Mouse (Mus musculus): ENCODE results near the gene Frs2.

DNA sequence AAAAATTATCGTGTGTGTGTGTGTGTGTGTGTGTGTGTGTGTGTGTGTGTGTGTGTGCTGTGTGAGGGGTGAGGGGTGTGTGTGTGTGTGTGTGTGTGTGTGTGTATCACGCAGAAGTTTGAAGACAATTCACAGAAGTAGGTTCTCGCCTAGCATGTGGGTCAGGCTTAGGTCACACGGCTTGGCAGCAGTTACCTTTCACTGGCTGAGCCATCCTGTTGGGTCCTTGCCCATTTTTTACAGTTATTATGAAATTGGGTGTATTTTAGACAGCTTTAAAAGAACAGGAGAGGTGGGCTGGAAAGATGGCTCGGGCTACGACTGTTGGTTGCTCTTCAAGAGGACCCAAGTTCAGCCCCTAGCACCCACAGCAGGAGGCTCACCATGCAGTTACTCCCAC is 18.3 kb downstream of the Frs2 start:
- no peak for TF ChIP-seq CTCF (IDR thresholded peaks at IDR 0.05; ENCODE audit: borderline replicate concordance, extremely low read depth, insufficient read depth, insufficient read length)
- TF ChIP-seq POLR2A (IDR thresholded peaks at IDR 0.05; ENCODE audit: borderline replicate concordance, extremely low read depth, insufficient read depth, insufficient read length, poor library complexity, severe bottlenecking) = no peak

Measured in brain, embryonic 14.5 days (tissue).